Mouse (Mus musculus) erythroblast, embryonic 14.5 days (primary cell): ENCODE results near the gene Ptpn13. TPM values are rescaled to one million over a fixed set of nuclear protein-coding genes. Genes with fewer than 3 reads are reported as not detected.

Source experiments
- H3K27me3 ChIP-seq: 2 replicates; pipeline ENCODE4 v1.6.1; 2012; ENCODE audit warnings: inconsistent platforms; ENCODE audit not compliant: control insufficient read depth
- H3K36me3 ChIP-seq: 2 replicates; pipeline ENCODE4 v1.6.1; 2012; ENCODE audit warnings: mild to moderate bottlenecking, inconsistent platforms; ENCODE audit not compliant: control insufficient read depth
- H3K4me1 ChIP-seq: 2 replicates; pipeline ENCODE4 v1.6.1; 2012; ENCODE audit warnings: inconsistent platforms; ENCODE audit not compliant: control insufficient read depth
- H3K4me3 ChIP-seq: replicated peaks from 2 replicates; pipeline ENCODE3; 2012; ENCODE audit warnings: moderate library complexity, mild to moderate bottlenecking, inconsistent platforms
- H3K9me3 ChIP-seq: 2 replicates; pipeline ENCODE4 v1.6.1; 2012; ENCODE audit warnings: low read length, inconsistent platforms, mixed read lengths; ENCODE audit not compliant: control insufficient read depth
- GATA1 ChIP-seq: IDR thresholded peaks from 2 replicates; pipeline ENCODE4 v1.6.1; 2012; ENCODE audit warnings: low read length, inconsistent platforms, mixed read lengths
- TAL1 ChIP-seq: IDR thresholded peaks from 3 replicates; pipeline ENCODE4 v1.6.1; 2012; ENCODE audit warnings: low read length, inconsistent platforms, mixed read lengths
- polyA plus RNA-seq: library from polyadenylated mRNA; stranded (reverse); fragments of >175 nt; gene quantifications from 2 replicates; pipeline ENCODE4 v1.2.3, GENCODE M21; 2012

Gene Ptpn13
- polyA plus RNA-seq, 1 experiment, result 0.01 TPM

DNA sequence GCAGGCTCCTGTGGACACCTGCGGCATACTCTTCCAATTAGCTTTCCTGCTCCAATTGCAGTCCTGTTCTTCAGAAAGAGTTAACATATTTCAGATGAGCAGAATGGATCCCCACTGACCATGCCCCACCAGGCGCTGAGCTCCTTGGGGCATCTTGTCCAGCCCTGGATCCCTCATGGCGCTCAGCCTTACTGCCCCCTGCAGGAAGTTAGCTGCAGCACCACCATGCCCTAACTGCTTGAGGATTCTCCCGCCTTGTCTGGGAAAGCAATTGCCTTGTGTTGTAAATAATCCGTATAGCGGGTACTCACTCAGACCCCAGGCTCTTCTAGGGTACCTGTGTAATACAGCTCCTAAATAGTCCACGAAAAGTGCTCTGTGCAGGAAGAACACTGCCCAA lies 162.2 kb downstream of the Ptpn13 start:
- no peaks in the 10 kb centered on the region for H3K4me1 ChIP-seq
- no peak overlapping the region for H3K4me3 ChIP-seq
- H3K36me3 ChIP-seq, result no peaks in the 10 kb centered on the region
- no peaks in the 10 kb centered on the region for H3K27me3 ChIP-seq
- TF ChIP-seq GATA1, result no peak
- TF ChIP-seq TAL1, result no peak
- no peaks in the 10 kb centered on the region for H3K9me3 ChIP-seq

DNA sequence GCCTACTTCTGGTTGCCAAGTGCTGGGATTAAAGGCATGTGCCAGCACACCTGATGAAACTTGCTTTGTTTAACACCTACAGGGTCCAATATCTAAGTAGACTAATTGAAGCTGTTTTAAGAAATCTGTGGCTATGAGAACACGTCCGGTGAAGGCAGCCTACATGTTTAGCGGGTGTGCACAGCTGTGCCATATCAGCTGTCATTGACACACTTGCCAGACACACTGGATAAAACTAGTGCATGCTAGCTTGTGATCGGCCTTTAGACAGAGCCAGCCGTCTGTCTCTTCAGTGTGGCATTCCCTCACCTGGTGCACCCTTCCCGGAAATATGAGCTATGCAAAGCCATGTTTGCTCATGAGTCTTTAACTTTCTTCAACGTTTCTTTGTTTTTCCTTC lies 166.9 kb downstream of the Ptpn13 start:
- Histone ChIP-seq H3K4me3 (no peak overlapping the region), H3K9me3 (no peaks in the 10 kb centered on the region), H3K27me3 (no peaks in the 10 kb centered on the region), H3K4me1 (no peaks in the 10 kb centered on the region), H3K36me3 (no peaks in the 10 kb centered on the region)
- TF ChIP-seq GATA1, result no peak
- TF ChIP-seq TAL1, result no peak

DNA sequence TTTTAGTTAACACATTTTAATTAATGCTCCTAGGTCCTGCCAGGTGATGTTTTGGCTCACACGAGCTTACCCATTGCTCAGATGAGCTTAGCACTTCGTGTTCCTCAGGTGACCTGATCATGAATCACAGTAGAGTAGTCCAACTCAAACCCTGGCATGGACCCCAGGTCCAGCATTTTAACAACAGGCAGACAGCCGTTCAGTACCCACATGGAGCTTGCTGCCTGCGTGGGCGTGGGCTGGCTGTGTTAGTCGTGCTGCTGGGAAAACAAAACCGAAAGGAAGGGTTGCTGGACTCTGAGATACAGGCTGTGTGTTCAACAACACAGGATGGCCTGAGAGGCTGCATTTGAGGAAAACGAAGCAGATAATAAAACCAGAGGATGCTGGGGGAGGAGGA lies 167.7 kb downstream of the Ptpn13 start:
- TF ChIP-seq TAL1, result no peak
- TF ChIP-seq GATA1, result no peak
- no peaks in the 10 kb centered on the region for H3K36me3 ChIP-seq
- H3K27me3 ChIP-seq, result no peaks in the 10 kb centered on the region
- H3K4me3 ChIP-seq, result no peak overlapping the region
- no peaks in the 10 kb centered on the region for H3K9me3 ChIP-seq
- H3K4me1 ChIP-seq, result no peaks in the 10 kb centered on the region

DNA sequence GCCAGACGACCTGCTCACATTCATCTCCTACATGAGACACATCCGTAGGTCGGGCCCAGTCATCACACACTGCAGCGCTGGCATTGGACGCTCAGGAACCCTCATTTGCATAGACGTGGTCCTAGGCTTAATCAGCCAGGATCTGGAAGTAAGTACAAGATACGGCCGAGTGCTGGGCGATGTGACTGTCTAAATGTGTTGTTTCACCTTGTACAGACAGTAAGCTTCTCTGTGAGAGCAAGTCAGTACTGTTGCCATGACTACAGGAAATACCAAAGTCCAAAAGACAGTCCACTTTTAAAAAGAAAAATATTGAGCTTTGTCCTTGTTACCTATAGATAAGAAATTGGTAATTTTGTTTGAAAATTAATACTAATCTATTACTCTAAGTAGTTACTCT lies 168.6 kb downstream of the Ptpn13 start:
- no peaks in the 10 kb centered on the region for H3K9me3 ChIP-seq
- TF ChIP-seq TAL1 (no peak), GATA1 (no peak)
- no peaks in the 10 kb centered on the region for H3K4me1 ChIP-seq
- H3K4me3 ChIP-seq, result no peak overlapping the region
- H3K27me3 ChIP-seq, result no peaks in the 10 kb centered on the region
- no peaks in the 10 kb centered on the region for H3K36me3 ChIP-seq

DNA sequence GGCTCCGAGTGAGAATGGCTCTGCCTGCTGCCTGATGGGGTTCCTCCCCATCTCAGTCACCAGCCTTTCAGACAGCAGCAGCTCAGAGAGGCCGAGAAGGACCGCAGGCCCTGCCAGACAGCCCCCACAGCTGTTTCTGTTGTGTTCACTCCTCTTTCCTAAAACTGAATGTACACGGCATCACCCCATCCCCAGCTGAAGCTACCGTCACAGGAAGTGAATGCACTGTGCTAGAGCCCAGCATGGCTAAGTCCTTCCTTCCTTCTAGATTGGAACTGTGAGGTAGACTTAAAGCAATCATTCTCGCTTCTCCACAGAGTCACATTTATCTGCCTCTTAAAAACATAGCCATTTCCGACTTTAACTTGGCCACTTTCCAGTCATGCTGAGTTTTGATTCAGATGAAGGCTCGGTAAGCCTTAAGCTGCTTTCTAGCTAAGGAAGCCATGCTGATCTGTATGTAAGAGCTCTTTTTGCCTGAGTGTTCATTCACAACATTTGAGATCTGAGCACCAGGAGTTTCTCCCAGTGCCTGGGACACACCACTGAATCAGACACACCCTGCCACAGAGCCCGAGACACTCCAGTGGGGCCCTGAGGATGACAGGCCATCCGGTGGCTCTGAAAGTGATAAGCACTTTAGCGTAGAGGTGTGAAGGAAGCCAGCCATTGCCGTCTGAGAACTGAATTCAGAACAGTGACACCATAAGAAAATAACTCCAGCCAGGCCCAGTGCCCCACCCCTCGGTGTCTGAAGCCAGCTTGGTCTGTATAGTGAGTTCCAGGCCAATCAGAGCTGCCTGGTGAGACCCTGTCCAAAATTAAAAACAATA lies 170.6 kb downstream of the Ptpn13 start:
- Histone ChIP-seq H3K36me3 (no peaks in the 10 kb centered on the region), H3K4me3 (no peak overlapping the region), H3K9me3 (no peaks in the 10 kb centered on the region), H3K27me3 (no peaks in the 10 kb centered on the region), H3K4me1 (no peaks in the 10 kb centered on the region)
- TF ChIP-seq TAL1, result no peak
- TF ChIP-seq GATA1, result no peak

DNA sequence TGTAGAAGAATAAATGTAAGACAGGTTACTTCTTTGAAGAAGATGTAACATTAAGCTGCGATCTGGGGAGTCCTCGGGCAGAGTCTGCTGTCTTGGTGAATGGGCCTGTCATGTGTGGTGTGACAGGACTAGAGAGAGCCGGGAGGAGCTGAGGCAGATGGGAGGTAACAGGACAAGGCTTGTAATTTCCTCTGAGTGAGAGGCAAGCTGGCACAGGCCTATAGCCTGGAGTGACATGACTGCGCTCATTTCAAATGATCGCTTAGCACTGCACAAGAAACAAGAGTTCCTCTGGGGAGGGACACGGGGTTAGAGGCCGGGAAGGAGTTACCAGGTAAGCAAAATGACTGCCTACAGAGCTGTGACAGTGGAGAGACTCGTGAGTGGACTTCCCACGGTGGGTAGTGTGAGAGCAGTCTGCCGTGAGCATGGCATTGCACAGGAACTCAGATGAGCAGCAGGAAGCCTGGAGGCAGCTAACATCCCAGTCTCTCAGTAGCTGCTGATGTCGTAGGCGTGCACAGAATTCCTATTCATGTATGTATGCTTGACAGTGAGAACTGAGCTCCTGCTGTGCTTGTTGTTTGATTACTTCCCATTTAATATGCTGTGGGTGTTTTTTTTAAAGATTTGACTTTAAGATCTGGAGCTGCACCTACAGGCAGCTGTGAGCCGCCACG lies 171.6 kb downstream of the Ptpn13 start:
- no peaks in the 10 kb centered on the region for H3K4me1 ChIP-seq
- no peak for TF ChIP-seq TAL1
- TF ChIP-seq GATA1, result no peak
- H3K36me3 ChIP-seq, result no peaks in the 10 kb centered on the region
- no peaks in the 10 kb centered on the region for H3K27me3 ChIP-seq
- H3K4me3 ChIP-seq, result no peak overlapping the region
- no peaks in the 10 kb centered on the region for H3K9me3 ChIP-seq

DNA sequence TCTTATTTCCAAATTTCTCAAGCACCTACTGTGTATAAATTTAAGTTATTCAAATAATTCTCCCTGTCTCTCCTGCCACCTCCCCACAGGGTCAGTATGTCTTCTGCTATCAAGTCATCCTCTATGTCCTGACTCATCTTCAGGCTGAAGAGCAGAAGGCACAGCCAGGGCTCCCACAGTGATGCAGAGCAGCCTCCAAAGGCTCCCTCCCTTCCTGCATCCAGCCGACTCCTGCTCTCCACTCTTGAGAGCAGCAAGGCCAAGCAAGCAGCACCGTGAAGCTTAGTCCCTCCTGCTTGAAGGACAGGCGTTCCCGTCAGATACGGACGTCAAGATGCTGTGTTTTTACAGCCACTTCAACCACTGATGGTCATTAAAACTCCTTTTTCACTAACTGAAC lies 172.6 kb downstream of the Ptpn13 start:
- Histone ChIP-seq H3K9me3 (no peaks in the 10 kb centered on the region), H3K4me1 (no peaks in the 10 kb centered on the region), H3K27me3 (no peaks in the 10 kb centered on the region), H3K4me3 (no peak overlapping the region), H3K36me3 (no peaks in the 10 kb centered on the region)
- TF ChIP-seq TAL1 (no peak), GATA1 (no peak)

DNA sequence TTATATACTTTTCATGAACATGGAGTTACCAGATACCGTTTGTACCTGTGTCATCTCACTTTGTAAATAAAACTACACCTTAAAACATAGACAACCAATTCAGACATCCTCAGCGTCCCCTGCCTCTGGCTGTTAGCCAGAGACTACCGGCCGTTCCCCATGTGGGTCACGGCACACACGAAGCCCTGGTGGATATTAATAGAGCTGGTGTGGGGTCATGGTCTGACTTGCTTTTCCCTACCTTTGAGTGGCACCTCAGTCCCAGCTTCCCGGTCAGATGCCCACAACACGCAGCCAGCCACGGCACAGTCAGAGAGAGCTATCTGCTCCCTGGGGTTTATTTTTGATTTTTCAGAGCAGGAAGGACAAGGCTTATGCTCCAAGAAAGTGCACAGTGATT lies 173.3 kb downstream of the Ptpn13 start:
- H3K27me3 ChIP-seq, result no peaks in the 10 kb centered on the region
- no peaks in the 10 kb centered on the region for H3K36me3 ChIP-seq
- TF ChIP-seq TAL1 (no peak), GATA1 (no peak)
- H3K4me3 ChIP-seq, result no peak overlapping the region
- no peaks in the 10 kb centered on the region for H3K4me1 ChIP-seq
- H3K9me3 ChIP-seq, result no peaks in the 10 kb centered on the region

DNA sequence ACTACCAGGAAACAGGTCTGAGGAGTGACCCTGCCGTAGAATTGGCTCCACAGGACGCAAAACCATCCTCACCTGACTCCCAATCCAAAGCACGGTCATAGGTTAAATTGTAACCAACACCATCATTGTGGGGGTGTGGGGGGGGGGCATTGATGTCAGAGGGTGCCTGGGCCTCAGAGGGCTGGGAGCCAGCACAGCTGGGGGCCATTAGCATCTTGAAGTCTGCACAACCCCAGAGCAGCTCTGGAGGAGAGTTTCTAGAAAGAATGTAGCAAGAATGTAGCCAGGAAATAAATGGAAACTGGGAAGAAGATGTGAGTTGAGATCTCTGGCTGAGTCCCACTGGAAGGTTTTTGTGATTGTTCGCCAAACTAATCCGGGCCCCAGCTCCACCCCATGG lies 173.9 kb downstream of the Ptpn13 start:
- H3K9me3 ChIP-seq, result no peaks in the 10 kb centered on the region

More for the DNA sequence above, 173.9 kb downstream of the Ptpn13 start:
- Histone ChIP-seq H3K36me3 (no peaks in the 10 kb centered on the region), H3K4me1 (no peaks in the 10 kb centered on the region), H3K4me3 (no peak overlapping the region), H3K27me3 (no peaks in the 10 kb centered on the region)
- no peak for TF ChIP-seq GATA1
- TF ChIP-seq TAL1, result no peak
